Mouse (Mus musculus) hindbrain, embryonic 13.5 days (tissue): Measurements from ENCODE around the gene Spata31d1a. TPM values are rescaled to one million over a fixed set of nuclear protein-coding genes. Genes with fewer than 3 reads are reported as not detected.

ENCODE experiments used
- ATAC-seq: fragments of 200-750 bp; cut with Nextera tagmentation; 2 replicates; pipeline ENCODE4 v1.8.0; 2017; ENCODE audit warnings: moderate TSS enrichment; ENCODE audit not compliant: low FRiP score
- H3K27ac ChIP-seq: fragments of 300-500 bp; sonication (generic); 2 replicates; pipeline ENCODE4 v1.5.1; 2015; ENCODE audit warnings: inconsistent platforms, mild to moderate bottlenecking, moderate library complexity
- H3K27me3 ChIP-seq: fragments of 300-500 bp; sonication (generic); 2 replicates; pipeline ENCODE4 v1.6.1; 2015; ENCODE audit warnings: mild to moderate bottlenecking, inconsistent platforms
- H3K36me3 ChIP-seq: fragments of 300-500 bp; sonication (generic); 2 replicates; pipeline ENCODE4 v1.6.1; 2015; ENCODE audit warnings: mild to moderate bottlenecking, inconsistent platforms
- H3K4me1 ChIP-seq: fragments of 300-500 bp; sonication (generic); replicated peaks from 2 replicates; pipeline ENCODE4 v1.6.1; 2015; ENCODE audit warnings: inconsistent platforms
- H3K4me2 ChIP-seq: fragments of 300-500 bp; sonication (generic); 2 replicates; pipeline ENCODE4 v1.6.1; 2015; ENCODE audit warnings: inconsistent platforms, mild to moderate bottlenecking, moderate library complexity
- H3K4me3 ChIP-seq: fragments of 300-500 bp; sonication (generic); 2 replicates; pipeline ENCODE4 v1.5.1; 2015; ENCODE audit warnings: mild to moderate bottlenecking, inconsistent platforms
- H3K9ac ChIP-seq: fragments of 300-500 bp; sonication (generic); 2 replicates; pipeline ENCODE4 v1.6.1; 2015; ENCODE audit warnings: mild to moderate bottlenecking, inconsistent platforms
- H3K9me3 ChIP-seq: fragments of 300-500 bp; sonication (generic); 2 replicates; pipeline ENCODE4 v1.6.1; 2016; ENCODE audit warnings: inconsistent platforms
- WGBS: fragments of 180-500 bp; shearing (Covaris S2); methylation state at CpG from one replicate; pipeline ENCODE4 v1.1.7; 2015; 5-methylcytosine and 5-hydroxymethylcytosine counted together
- polyA plus RNA-seq: library from polyadenylated mRNA; unstranded; fragments of >200 nt; fragmentation: Nextera tagmentation; extraction: Ambion mirVana; gene quantifications from 2 replicates; pipeline ENCODE4 v1.2.1, GENCODE M21; 2015

Gene Spata31d1a
- polyA plus RNA-seq, 1 experiment from 2014 or later = not detected

- no peaks in the 10 kb centered on the region for H3K9me3 ChIP-seq
- peak within 1 kb of the TSS; percentile 88 for H3K9ac ChIP-seq
- H3K4me3 ChIP-seq = peak within 1 kb of the TSS; percentile 75
- H3K27ac ChIP-seq = peak within 1 kb of the TSS; percentile 89
- 1% methylated on average over 54 of the region's 61 CpGs for WGBS
- H3K27me3 ChIP-seq = no peaks in the 10 kb centered on the region
- ATAC-seq = peak; percentile 62
- H3K4me2 ChIP-seq = peak within 1 kb of the TSS; percentile 57
- no peaks in the 10 kb centered on the region for H3K36me3 ChIP-seq
- H3K4me1 ChIP-seq = peaks cover 31% of the 10 kb centered on the region
Observed at GRCm38 (mm10) chr13:59675151-59676011, 34.7 kb downstream of the Spata31d1a start, which contains the start of gene Golm1. Golm1 (minus strand) TSS chr13:59675811.

GRCm38 (mm10) chr13:59674761-59675150 lies 35.4 kb downstream of the Spata31d1a start:
- peaks cover 31% of the 10 kb centered on the region for H3K4me1 ChIP-seq
- ATAC-seq = peak; percentile 29; the same call in 1 of the 2 replicates
- WGBS = under 1% methylated on average over 13 of the region's 13 CpGs
- H3K4me2 ChIP-seq = peak overlapping the region; percentile 57
- peak overlapping the region; percentile 88 for H3K9ac ChIP-seq
- peak overlapping the region; percentile 75 for H3K4me3 ChIP-seq
- no peaks in the 10 kb centered on the region for H3K36me3 ChIP-seq
- no peaks in the 10 kb centered on the region for H3K9me3 ChIP-seq
- no peaks in the 10 kb centered on the region for H3K27me3 ChIP-seq
- H3K27ac ChIP-seq = peak overlapping the region; percentile 89

- H3K36me3 ChIP-seq = no peaks in the 10 kb centered on the region
- no peaks in the 10 kb centered on the region for H3K27me3 ChIP-seq
- H3K4me2 ChIP-seq = peak overlapping the region; percentile 57
- 2% methylated on average over 3 of the region's 3 CpGs for WGBS
- peak overlapping the region; percentile 88 for H3K9ac ChIP-seq
- H3K4me1 ChIP-seq = peaks cover 33% of the 10 kb centered on the region
- peak overlapping the region; percentile 75 for H3K4me3 ChIP-seq
- H3K9me3 ChIP-seq = no peaks in the 10 kb centered on the region
- no peak for ATAC-seq
- H3K27ac ChIP-seq = peak overlapping the region; percentile 89
Observed at GRCm38 (mm10) chr13:59674215-59674614, 35.9 kb downstream of the Spata31d1a start.

- Histone ChIP-seq H3K9ac (peak overlapping the region; percentile 88), H3K4me2 (peak overlapping the region; percentile 57), H3K27me3 (no peaks in the 10 kb centered on the region), H3K4me1 (peaks cover 34% of the 10 kb centered on the region), H3K4me3 (peak overlapping the region; percentile 75), H3K36me3 (no peaks in the 10 kb centered on the region), H3K9me3 (no peaks in the 10 kb centered on the region), H3K27ac (peak overlapping the region; percentile 75)
- ATAC-seq = no peak
- WGBS = 18% methylated on average over 7 of the region's 7 CpGs
Observed at GRCm38 (mm10) chr13:59673597-59673996, 36.5 kb downstream of the Spata31d1a start.

- Histone ChIP-seq H3K9ac (no peak overlapping the region), H3K4me1 (peaks cover 39% of the 10 kb centered on the region), H3K4me2 (no peak overlapping the region), H3K27ac (peak overlapping the region; percentile 49), H3K36me3 (no peaks in the 10 kb centered on the region), H3K9me3 (no peaks in the 10 kb centered on the region), H3K27me3 (no peaks in the 10 kb centered on the region), H3K4me3 (no peak overlapping the region)
- 64% methylated on average over 6 of the region's 6 CpGs for WGBS
- no peak for ATAC-seq
Observed at GRCm38 (mm10) chr13:59672248-59672647, 37.9 kb downstream of the Spata31d1a start.

- H3K4me1 ChIP-seq = peaks cover 39% of the 10 kb centered on the region
- no peak overlapping the region for H3K4me3 ChIP-seq
- no peak overlapping the region for H3K9ac ChIP-seq
- H3K9me3 ChIP-seq = no peaks in the 10 kb centered on the region
- 59% methylated on average over 2 of the region's 2 CpGs for WGBS
- H3K36me3 ChIP-seq = no peaks in the 10 kb centered on the region
- H3K27me3 ChIP-seq = no peaks in the 10 kb centered on the region
- no peak for ATAC-seq
- H3K4me2 ChIP-seq = no peak overlapping the region
- peak overlapping the region; percentile 49 for H3K27ac ChIP-seq
Observed at GRCm38 (mm10) chr13:59671521-59671920, 38.6 kb downstream of the Spata31d1a start.

GRCm38 (mm10) chr13:59669946-59670345 lies 40.2 kb downstream of the Spata31d1a start:
- H3K9me3 ChIP-seq = no peaks in the 10 kb centered on the region
- H3K27ac ChIP-seq = no peak overlapping the region
- 92% methylated on average over 10 of the region's 10 CpGs for WGBS
- peaks cover 39% of the 10 kb centered on the region for H3K4me1 ChIP-seq
- no peaks in the 10 kb centered on the region for H3K27me3 ChIP-seq
- H3K4me3 ChIP-seq = no peak overlapping the region
- H3K4me2 ChIP-seq = no peak overlapping the region
- peaks cover 5% of the 10 kb centered on the region; the same call in 1 of the 2 replicates for H3K36me3 ChIP-seq
- H3K9ac ChIP-seq = no peak overlapping the region
- no peak for ATAC-seq

- no peak overlapping the region for H3K9ac ChIP-seq
- H3K9me3 ChIP-seq = no peaks in the 10 kb centered on the region
- no peaks in the 10 kb centered on the region for H3K27me3 ChIP-seq
- no peak overlapping the region for H3K4me3 ChIP-seq
- H3K4me1 ChIP-seq = peaks cover 29% of the 10 kb centered on the region
- no peak for ATAC-seq
- H3K27ac ChIP-seq = peak overlapping the region; percentile 55
- H3K4me2 ChIP-seq = no peak overlapping the region
- 81% methylated on average over 11 of the region's 11 CpGs for WGBS
- H3K36me3 ChIP-seq = peaks cover 18% of the 10 kb centered on the region
Observed at GRCm38 (mm10) chr13:59668501-59669093, 41.5 kb downstream of the Spata31d1a start.

GRCm38 (mm10) chr13:59667763-59668162 lies 42.4 kb downstream of the Spata31d1a start:
- 83% methylated on average over 5 of the region's 5 CpGs for WGBS
- no peak for ATAC-seq

GRCm38 (mm10) chr13:59663939-59664712 lies 46.0 kb downstream of the Spata31d1a start:
- ATAC-seq = no peak
- H3K4me3 ChIP-seq = no peak overlapping the region
- H3K9me3 ChIP-seq = no peaks in the 10 kb centered on the region
- peaks cover 46% of the 10 kb centered on the region for H3K36me3 ChIP-seq
- H3K9ac ChIP-seq = no peak overlapping the region
- 96% methylated on average over 19 of the region's 19 CpGs for WGBS
- no peaks in the 10 kb centered on the region for H3K27me3 ChIP-seq
- no peak overlapping the region for H3K27ac ChIP-seq
- H3K4me1 ChIP-seq = peaks cover 6% of the 10 kb centered on the region
- H3K4me2 ChIP-seq = no peak overlapping the region

More at GRCm38 (mm10) chr13:59667763-59668162, 42.4 kb downstream of the Spata31d1a start:
- H3K36me3 ChIP-seq = peaks cover 24% of the 10 kb centered on the region
- peaks cover 24% of the 10 kb centered on the region for H3K4me1 ChIP-seq
- no peak overlapping the region for H3K27ac ChIP-seq
- no peaks in the 10 kb centered on the region for H3K9me3 ChIP-seq
- H3K4me2 ChIP-seq = no peak overlapping the region
- no peaks in the 10 kb centered on the region for H3K27me3 ChIP-seq
- no peak overlapping the region for H3K4me3 ChIP-seq
- no peak overlapping the region for H3K9ac ChIP-seq

- ATAC-seq = no peak
- Histone ChIP-seq H3K4me1 (peaks cover 5% of the 10 kb centered on the region), H3K27ac (no peak overlapping the region), H3K4me2 (no peak overlapping the region), H3K9me3 (no peaks in the 10 kb centered on the region), H3K9ac (no peak overlapping the region), H3K36me3 (peaks cover 56% of the 10 kb centered on the region), H3K27me3 (no peaks in the 10 kb centered on the region), H3K4me3 (no peak overlapping the region)
- WGBS = 97% methylated on average over 12 of the region's 12 CpGs
Observed at GRCm38 (mm10) chr13:59661966-59662365, 48.2 kb downstream of the Spata31d1a start.

GRCm38 (mm10) chr13:59661387-59661786 lies 48.7 kb downstream of the Spata31d1a start:
- 91% methylated on average over 8 of the region's 8 CpGs for WGBS
- peaks cover 11% of the 10 kb centered on the region for H3K4me1 ChIP-seq
- no peak overlapping the region for H3K27ac ChIP-seq
- no peak overlapping the region for H3K4me2 ChIP-seq
- no peak overlapping the region for H3K9ac ChIP-seq
- no peak for ATAC-seq
- H3K36me3 ChIP-seq = peaks cover 56% of the 10 kb centered on the region
- no peaks in the 10 kb centered on the region for H3K27me3 ChIP-seq
- no peak overlapping the region for H3K4me3 ChIP-seq
- no peaks in the 10 kb centered on the region for H3K9me3 ChIP-seq
